Mouse (Mus musculus) natural killer cell, adult 2 months (primary cell): ENCODE measurements around the gene Slc10a4.
"Not testable (repeated sequence)": the region's sequence is repeated elsewhere in the genome, so short reads cannot be mapped to it uniquely, and the experiment has no call there.

Experiments used
- DNase-seq, 2 experiments: peaks; one replicate each; pipeline ENCODE4 v3.0.0; 2022; ENCODE audit warnings: low spot score in 2 of 2

Slc10a4 gene

GRCm38 (mm10) chr5:73006784-73007581, at the start of gene Slc10a4:
Gene Slc10a4 (plus strand): TSS chr5:73006883.
- no peak for DNase-seq

GRCm38 (mm10) chr5:72957281-72957680, 49.4 kb upstream of the Slc10a4 start:
- DNase-seq, result no peak

GRCm38 (mm10) chr5:72960096-72960495, 46.6 kb upstream of the Slc10a4 start:
- DNase-seq, result no peak

GRCm38 (mm10) chr5:72965706-72966105, 41.0 kb upstream of the Slc10a4 start:
- DNase-seq, result no peak

GRCm38 (mm10) chr5:72972435-72972834, 34.2 kb upstream of the Slc10a4 start:
- DNase-seq, result no peak

- DNase-seq, result no peak
Observed at GRCm38 (mm10) chr5:72972934-72973333, 33.7 kb upstream of the Slc10a4 start.

GRCm38 (mm10) chr5:72974602-72975001, 32.1 kb upstream of the Slc10a4 start, which contains the start of gene Gm10135:
Gene Gm10135 (minus strand): TSS chr5:72974702.
- no peak for DNase-seq

- no peak for DNase-seq
Observed at GRCm38 (mm10) chr5:72975996-72976395, 30.7 kb upstream of the Slc10a4 start.

GRCm38 (mm10) chr5:72976539-72976938, 30.1 kb upstream of the Slc10a4 start:
- no peak for DNase-seq

- peak in 1 of 2 experiments; percentile 13 for DNase-seq
Observed at GRCm38 (mm10) chr5:72984091-72984490, 22.6 kb upstream of the Slc10a4 start.

GRCm38 (mm10) chr5:72987786-72988185, 18.9 kb upstream of the Slc10a4 start:
- no peak for DNase-seq

GRCm38 (mm10) chr5:72989756-72990155, 16.9 kb upstream of the Slc10a4 start:
- no peak for DNase-seq

- no peak for DNase-seq
Observed at GRCm38 (mm10) chr5:72992474-72992873, 14.2 kb upstream of the Slc10a4 start.

GRCm38 (mm10) chr5:72994424-72994823, 12.3 kb upstream of the Slc10a4 start:
- no peak for DNase-seq

GRCm38 (mm10) chr5:72994928-72995327, 11.8 kb upstream of the Slc10a4 start:
- no peak for DNase-seq

GRCm38 (mm10) chr5:72995379-72995778, 11.3 kb upstream of the Slc10a4 start:
- DNase-seq, result no peak

GRCm38 (mm10) chr5:72998546-72998945, 8.1 kb upstream of the Slc10a4 start:
- DNase-seq, result not testable (repeated sequence)

GRCm38 (mm10) chr5:73004046-73004445, 2.6 kb upstream of the Slc10a4 start:
- DNase-seq, result no peak

- DNase-seq, result no peak
Observed at GRCm38 (mm10) chr5:73007582-73007959, 888 bp downstream of the Slc10a4 start.

GRCm38 (mm10) chr5:73008230-73008629, 1.5 kb downstream of the Slc10a4 start:
- DNase-seq, result not testable (repeated sequence)

GRCm38 (mm10) chr5:73011806-73012205, 5.1 kb downstream of the Slc10a4 start:
- DNase-seq, result not testable (repeated sequence)

GRCm38 (mm10) chr5:73012884-73013610, 6.4 kb downstream of the Slc10a4 start:
- not testable (repeated sequence) for DNase-seq
